In genomic region chr2:155902989-155903631, GRCm38 (mm10) we compare ENCODE assay signal across 16 mouse cellular contexts. TPM values are rescaled to one million over a fixed set of nuclear protein-coding genes. Genes with fewer than 3 reads are reported as not detected.
DNase-seq lines count a peak whose midpoint lies in the region; ATAC-seq and TF ChIP-seq lines count a peak whose summit lies in the region.
"Had no signal": no experiment of that assay in that cellular context is flagged by ENCODE, and none has a peak within 500 bp of the region (broad histone marks: within the 10 kb centered on the region; RNA-seq: fewer than 3 reads in every experiment).

No protein-coding gene starts in this region.

- 66% methylated on average over 16 of the region's 16 CpGs for WGBS in hindbrain, postnatal 0 days
- WGBS in hindbrain, embryonic 10.5 days: 88% methylated on average over 16 of the region's 16 CpGs
- WGBS in kidney, embryonic 15.5 days: 78% methylated on average over 16 of the region's 16 CpGs

- TF ChIP-seq CTCF in hindbrain, postnatal 0 days (IDR thresholded peaks at IDR 0.05; ENCODE audit: low read depth): no peak

- H3K27me3 ChIP-seq in hindbrain, postnatal 0 days (ENCODE audit: insufficient read depth, low read length): no peaks in the 10 kb centered on the region
- H3K27me3 ChIP-seq in hindbrain, embryonic 10.5 days (ENCODE audit: insufficient read depth, poor library complexity, severe bottlenecking): no peaks in the 10 kb centered on the region
- no peaks in the 10 kb centered on the region for H3K27me3 ChIP-seq in kidney, embryonic 15.5 days

- H3K9ac ChIP-seq in hindbrain, postnatal 0 days (replicated peaks; ENCODE audit: low read length): no peak overlapping the region
- H3K9ac ChIP-seq in kidney, embryonic 15.5 days: no peak overlapping the region
- H3K9ac ChIP-seq: liver, postnatal 0 days had no signal

- no peaks in the 10 kb centered on the region for H3K4me1 ChIP-seq in hindbrain, postnatal 0 days (ENCODE audit: insufficient read depth, low read length)
- no peaks in the 10 kb centered on the region for H3K4me1 ChIP-seq in hindbrain, embryonic 10.5 days (replicated peaks)
- H3K4me1 ChIP-seq in kidney, embryonic 15.5 days: no peaks in the 10 kb centered on the region

- no peak overlapping the region for H3K4me2 ChIP-seq in hindbrain, postnatal 0 days (ENCODE audit: low read depth, low read length)
- no peak overlapping the region for H3K4me2 ChIP-seq in kidney, embryonic 15.5 days

- H3K27ac ChIP-seq in hindbrain, postnatal 0 days: no peak overlapping the region
- no peak overlapping the region for H3K27ac ChIP-seq in hindbrain, embryonic 10.5 days
- no peak overlapping the region for H3K27ac ChIP-seq in kidney, embryonic 15.5 days
- H3K27ac ChIP-seq: kidney, postnatal 0 days had no signal

- peaks cover 20% of the 10 kb centered on the region for H3K36me3 ChIP-seq in hindbrain, postnatal 0 days (ENCODE audit: insufficient read depth, low read length)
- H3K36me3 ChIP-seq in hindbrain, embryonic 10.5 days: peaks cover 71% of the 10 kb centered on the region
- peaks cover 55% of the 10 kb centered on the region for H3K36me3 ChIP-seq in kidney, embryonic 15.5 days

- ATAC-seq in hindbrain, postnatal 0 days: no peak
- ATAC-seq in kidney, embryonic 15.5 days (replicated peaks; ENCODE audit: low FRiP score): no peak
- ATAC-seq: CD4-positive, CD25-positive, alpha-beta regulatory T cell, adult 4 months; forebrain, embryonic 14.5 days; liver, postnatal 0 days had no signal

- intact Hi-C loops in heart, postnatal 25 days (cut with DNase I): no loop called here

- no peaks in the 10 kb centered on the region for H3K9me3 ChIP-seq in hindbrain, postnatal 0 days (ENCODE audit: low read length)
- H3K9me3 ChIP-seq in hindbrain, embryonic 10.5 days: no peaks in the 10 kb centered on the region
- H3K9me3 ChIP-seq in kidney, embryonic 15.5 days (replicated peaks): no peaks in the 10 kb centered on the region

- no peak overlapping the region for H3K4me3 ChIP-seq in hindbrain, postnatal 0 days (ENCODE audit: low read length)
- H3K4me3 ChIP-seq in hindbrain, embryonic 10.5 days: no peak overlapping the region
- H3K4me3 ChIP-seq in kidney, embryonic 15.5 days (replicated peaks): no peak overlapping the region

- DNase-seq in hindbrain, postnatal 0 days (ENCODE audit: low spot score): peak; percentile 53
- DNase-seq in hindbrain, embryonic 10.5 days (ENCODE audit: low spot score): no peak
- peak; percentile 59 for DNase-seq in Muller cell, postnatal 12 days (ENCODE audit: inconsistent ontology term)
- DNase-seq in cerebellum, postnatal 10 days: peak; percentile 89 to 91
- peak; percentile 20 for DNase-seq in heart, postnatal 25 days (ENCODE audit: low spot score)
- no peak for DNase-seq in frontal cortex, postnatal 14 days (ENCODE audit: low spot score in 2 of 2)
- DNase-seq in thymus, postnatal 25 days: no peak
- DNase-seq: liver, postnatal 0 days had no signal

RNA-seq across cellular contexts. Expression of gene Uqcc1, which starts 27.0 kb away (rescaled TPM):
- total RNA-seq in hindbrain, postnatal 0 days (2014; rRNA removed): 38.0 and 39.4 TPM in 2 replicates
- 55.6 and 61.4 TPM in 2 replicates for polyA plus RNA-seq in hindbrain, postnatal 0 days (2015; fragmentation: Nextera tagmentation; extraction: Ambion mirVana)
- 73.7 and 77.4 TPM in 2 replicates for polyA plus RNA-seq in hindbrain, embryonic 10.5 days (2016; fragmentation: Nextera tagmentation; extraction: Ambion mirVana)
- 100 to 1,000 TPM; 248 to 268 TPM for total RNA-seq in heart, postnatal 25 days (2021)
- 66.6 and 81.7 TPM in 2 replicates for polyA plus RNA-seq in kidney, embryonic 15.5 days (2015; fragmentation: Nextera tagmentation; extraction: Ambion mirVana)

RNA-seq across cellular contexts. Expression of gene Gm15557, which starts 37.4 kb away (rescaled TPM):
- not detected in 2 replicates for total RNA-seq in hindbrain, postnatal 0 days (2014; rRNA removed)
- polyA plus RNA-seq in hindbrain, postnatal 0 days (2015; fragmentation: Nextera tagmentation; extraction: Ambion mirVana): not detected in 2 replicates
- not detected in 2 replicates for polyA plus RNA-seq in hindbrain, embryonic 10.5 days (2016; fragmentation: Nextera tagmentation; extraction: Ambion mirVana)
- not detected for total RNA-seq in heart, postnatal 25 days (2021)
- polyA plus RNA-seq in kidney, embryonic 15.5 days (2015; fragmentation: Nextera tagmentation; extraction: Ambion mirVana): not detected in 2 replicates
- total RNA-seq: hematopoietic stem cell, adult 5-6 weeks; left cerebral cortex, postnatal 25 days had no signal
- polyA plus RNA-seq: brain, embryonic 14.5 days; CD4-positive, CD25-positive, alpha-beta regulatory T cell, adult 4 months; embryonic facial prominence, embryonic 11.5 days; forebrain, embryonic 14.5 days; kidney, postnatal 0 days; liver, postnatal 0 days had no signal

RNA-seq across cellular contexts. Expression of gene Gdf5, which starts 42.1 kb away (rescaled TPM):
- total RNA-seq in hindbrain, postnatal 0 days (2014; rRNA removed): 1.3 and 3.4 TPM in 2 replicates
- 0.95 and 1.3 TPM in 2 replicates for polyA plus RNA-seq in hindbrain, postnatal 0 days (2015; fragmentation: Nextera tagmentation; extraction: Ambion mirVana)
- polyA plus RNA-seq in hindbrain, embryonic 10.5 days (2016; fragmentation: Nextera tagmentation; extraction: Ambion mirVana): 0.42 and 1.1 TPM in 2 replicates
- total RNA-seq in heart, postnatal 25 days (2021): not detected
- 0.51 and 0.84 TPM in 2 replicates for polyA plus RNA-seq in kidney, embryonic 15.5 days (2015; fragmentation: Nextera tagmentation; extraction: Ambion mirVana)
- total RNA-seq: hematopoietic stem cell, adult 5-6 weeks had no signal
- polyA plus RNA-seq: CD4-positive, CD25-positive, alpha-beta regulatory T cell, adult 4 months; liver, postnatal 0 days had no signal

RNA-seq across cellular contexts. Expression of gene Cep250, which starts 53.1 kb away (rescaled TPM):
- total RNA-seq in hindbrain, postnatal 0 days (2014; rRNA removed): 20.8 and 24.9 TPM in 2 replicates
- 11.9 and 13.1 TPM in 2 replicates for polyA plus RNA-seq in hindbrain, postnatal 0 days (2015; fragmentation: Nextera tagmentation; extraction: Ambion mirVana)
- polyA plus RNA-seq in hindbrain, embryonic 10.5 days (2016; fragmentation: Nextera tagmentation; extraction: Ambion mirVana): 21.6 and 27.6 TPM in 2 replicates
- 1 to 10 TPM; 4.9 to 5.7 TPM for total RNA-seq in heart, postnatal 25 days (2021)
- polyA plus RNA-seq in kidney, embryonic 15.5 days (2015; fragmentation: Nextera tagmentation; extraction: Ambion mirVana): 21.9 and 24.4 TPM in 2 replicates

Comparison
In these comparisons a context has a peak if more than half of its experiments do, and no peak if none do; other contexts are left out.
1. DNase-seq: peak in hindbrain, postnatal 0 days (single experiment), Muller cell, postnatal 12 days (single experiment), cerebellum, postnatal 10 days (2 of 2) and heart, postnatal 25 days (single experiment); none in hindbrain, embryonic 10.5 days (single experiment), frontal cortex, postnatal 14 days (0 of 2) and thymus, postnatal 25 days (single experiment).